Mouse (Mus musculus): ENCODE results near the gene Iqsec1.

- TF ChIP-seq CTCF (IDR thresholded peaks at IDR 0.05; ENCODE audit: extremely low read depth, insufficient read length, insufficient replicate concordance, low read depth, low read length) (no peak), POLR2A (IDR thresholded peaks at IDR 0.05; ENCODE audit: low read depth, low read length) (no peak)
These were observed 37.5 kb downstream of the Iqsec1 start for GRCm38 (mm10) chr6:90950936-90951335.
